Mouse (Mus musculus) hindbrain, embryonic 13.5 days (tissue): ENCODE results near the gene Gm609. TPM values are rescaled to one million over a fixed set of nuclear protein-coding genes. Genes with fewer than 3 reads are reported as not detected.
"Not testable (repeated sequence)": the region's sequence is repeated elsewhere in the genome, so short reads cannot be mapped to it uniquely, and the experiment has no call there.

Source experiments
- ATAC-seq: fragments of 200-750 bp; cut with Nextera tagmentation; 2 replicates; pipeline ENCODE4 v1.8.0; 2017; ENCODE audit warnings: moderate TSS enrichment; ENCODE audit not compliant: low FRiP score
- H3K27ac ChIP-seq: fragments of 300-500 bp; sonication (generic); 2 replicates; pipeline ENCODE4 v1.5.1; 2015; ENCODE audit warnings: inconsistent platforms, mild to moderate bottlenecking, moderate library complexity
- H3K27me3 ChIP-seq: fragments of 300-500 bp; sonication (generic); 2 replicates; pipeline ENCODE4 v1.6.1; 2015; ENCODE audit warnings: mild to moderate bottlenecking, inconsistent platforms
- H3K36me3 ChIP-seq: fragments of 300-500 bp; sonication (generic); 2 replicates; pipeline ENCODE4 v1.6.1; 2015; ENCODE audit warnings: mild to moderate bottlenecking, inconsistent platforms
- H3K4me1 ChIP-seq: fragments of 300-500 bp; sonication (generic); replicated peaks from 2 replicates; pipeline ENCODE4 v1.6.1; 2015; ENCODE audit warnings: inconsistent platforms
- H3K4me2 ChIP-seq: fragments of 300-500 bp; sonication (generic); 2 replicates; pipeline ENCODE4 v1.6.1; 2015; ENCODE audit warnings: inconsistent platforms, mild to moderate bottlenecking, moderate library complexity
- H3K4me3 ChIP-seq: fragments of 300-500 bp; sonication (generic); 2 replicates; pipeline ENCODE4 v1.5.1; 2015; ENCODE audit warnings: mild to moderate bottlenecking, inconsistent platforms
- H3K9ac ChIP-seq: fragments of 300-500 bp; sonication (generic); 2 replicates; pipeline ENCODE4 v1.6.1; 2015; ENCODE audit warnings: mild to moderate bottlenecking, inconsistent platforms
- H3K9me3 ChIP-seq: fragments of 300-500 bp; sonication (generic); 2 replicates; pipeline ENCODE4 v1.6.1; 2016; ENCODE audit warnings: inconsistent platforms
- WGBS: fragments of 180-500 bp; shearing (Covaris S2); methylation state at CpG from one replicate; pipeline ENCODE4 v1.1.7; 2015; 5-methylcytosine and 5-hydroxymethylcytosine counted together
- polyA plus RNA-seq: library from polyadenylated mRNA; unstranded; fragments of >200 nt; fragmentation: Nextera tagmentation; extraction: Ambion mirVana; gene quantifications from 2 replicates; pipeline ENCODE4 v1.2.1, GENCODE M21; 2015

Gene Gm609
- not detected in 2 replicates for polyA plus RNA-seq

GRCm38 (mm10) chr16:45492927-45493326 is at the start of gene Gm609:
Gm609 (minus strand) TSS chr16:45492969.
- no peaks in the 10 kb centered on the region for H3K27me3 ChIP-seq
- no peaks in the 10 kb centered on the region for H3K4me1 ChIP-seq
- no peak within 1 kb of the TSS for H3K4me2 ChIP-seq
- no peak within 1 kb of the TSS for H3K4me3 ChIP-seq
- no peaks in the 10 kb centered on the region for H3K9me3 ChIP-seq
- no peaks in the 10 kb centered on the region for H3K36me3 ChIP-seq
- H3K27ac ChIP-seq: no peak within 1 kb of the TSS
- WGBS: 75% methylated on average over 5 of the region's 5 CpGs
- H3K9ac ChIP-seq: no peak within 1 kb of the TSS
- no peak for ATAC-seq

GRCm38 (mm10) chr16:45542108-45542507 is 49.3 kb upstream of the Gm609 start:
- H3K4me3 ChIP-seq: no peak overlapping the region
- no peaks in the 10 kb centered on the region for H3K36me3 ChIP-seq
- H3K4me1 ChIP-seq: no peaks in the 10 kb centered on the region
- no peak for ATAC-seq
- H3K27ac ChIP-seq: no peak overlapping the region
- no peaks in the 10 kb centered on the region for H3K27me3 ChIP-seq
- no peaks in the 10 kb centered on the region for H3K9me3 ChIP-seq
- no peak overlapping the region for H3K4me2 ChIP-seq
- no peak overlapping the region for H3K9ac ChIP-seq

- H3K4me1 ChIP-seq, H3K27me3 ChIP-seq, ATAC-seq, H3K36me3 ChIP-seq, H3K9ac ChIP-seq, H3K4me3 ChIP-seq, H3K9me3 ChIP-seq, H3K27ac ChIP-seq, H3K4me2 ChIP-seq: not testable (repeated sequence)
- 93% methylated on average over 1 of the region's 1 CpGs for WGBS
Measured at GRCm38 (mm10) chr16:45538342-45538741, 45.6 kb upstream of the Gm609 start.

- Histone ChIP-seq H3K27ac (no peak within 1 kb of the TSS), H3K4me1 (no peaks in the 10 kb centered on the region), H3K4me2 (no peak within 1 kb of the TSS), H3K27me3 (no peaks in the 10 kb centered on the region), H3K4me3 (no peak within 1 kb of the TSS), H3K36me3 (no peaks in the 10 kb centered on the region), H3K9ac (no peak within 1 kb of the TSS), H3K9me3 (no peaks in the 10 kb centered on the region)
- no peak for ATAC-seq
- WGBS: 91% methylated on average over 5 of the region's 5 CpGs
Measured at GRCm38 (mm10) chr16:45535009-45535408, 42.2 kb upstream of the Gm609 start, which contains the start of gene Slc9c1. Slc9c1 (plus strand) TSS chr16:45535309.

- Histone ChIP-seq H3K27ac (no peak within 1 kb of the TSS), H3K27me3 (no peaks in the 10 kb centered on the region), H3K9ac (no peak within 1 kb of the TSS), H3K36me3 (no peaks in the 10 kb centered on the region), H3K4me3 (no peak within 1 kb of the TSS), H3K4me1 (no peaks in the 10 kb centered on the region), H3K9me3 (no peaks in the 10 kb centered on the region), H3K4me2 (no peak within 1 kb of the TSS)
- no peak for ATAC-seq
- 86% methylated on average over 4 of the region's 4 CpGs for WGBS
Measured at GRCm38 (mm10) chr16:45531950-45532349, 39.2 kb upstream of the Gm609 start, which contains the start of gene Gm17783. Gm17783 (minus strand) TSS chr16:45532050.

GRCm38 (mm10) chr16:45525551-45525950 is 32.8 kb upstream of the Gm609 start:
- no peak overlapping the region for H3K27ac ChIP-seq
- no peaks in the 10 kb centered on the region for H3K36me3 ChIP-seq
- no peaks in the 10 kb centered on the region for H3K27me3 ChIP-seq
- no peak overlapping the region for H3K4me3 ChIP-seq
- no peak overlapping the region for H3K4me2 ChIP-seq
- no peak for ATAC-seq
- no peaks in the 10 kb centered on the region for H3K9me3 ChIP-seq
- H3K4me1 ChIP-seq: no peaks in the 10 kb centered on the region
- 86% methylated on average over 5 of the region's 5 CpGs for WGBS
- H3K9ac ChIP-seq: no peak overlapping the region

- no peak for ATAC-seq
- Histone ChIP-seq H3K4me2 (no peak overlapping the region), H3K36me3 (no peaks in the 10 kb centered on the region), H3K4me3 (no peak overlapping the region), H3K9me3 (no peaks in the 10 kb centered on the region), H3K4me1 (no peaks in the 10 kb centered on the region), H3K9ac (no peak overlapping the region), H3K27ac (no peak overlapping the region), H3K27me3 (no peaks in the 10 kb centered on the region)
- WGBS: 74% methylated on average over 1 of the region's 1 CpGs
Measured at GRCm38 (mm10) chr16:45495326-45495725, 2.6 kb upstream of the Gm609 start.

GRCm38 (mm10) chr16:45476991-45477390 is 15.8 kb downstream of the Gm609 start:
- Histone ChIP-seq H3K27ac (no peak overlapping the region), H3K36me3 (no peaks in the 10 kb centered on the region), H3K9me3 (no peaks in the 10 kb centered on the region), H3K4me3 (no peak overlapping the region), H3K4me2 (no peak overlapping the region), H3K9ac (no peak overlapping the region), H3K4me1 (no peaks in the 10 kb centered on the region), H3K27me3 (no peaks in the 10 kb centered on the region)
- ATAC-seq: no peak

GRCm38 (mm10) chr16:45471836-45472235 is 20.9 kb downstream of the Gm609 start:
- not testable (repeated sequence) for H3K9ac ChIP-seq, ATAC-seq, H3K4me2 ChIP-seq, H3K9me3 ChIP-seq, H3K27me3 ChIP-seq, H3K4me1 ChIP-seq, H3K27ac ChIP-seq, H3K4me3 ChIP-seq, H3K36me3 ChIP-seq
- 86% methylated on average over 3 of the region's 3 CpGs for WGBS

GRCm38 (mm10) chr16:45454762-45455161 is 38.0 kb downstream of the Gm609 start:
- Histone ChIP-seq H3K4me1 (no peaks in the 10 kb centered on the region), H3K9ac (no peak overlapping the region), H3K36me3 (no peaks in the 10 kb centered on the region), H3K27me3 (no peaks in the 10 kb centered on the region), H3K27ac (no peak overlapping the region), H3K4me2 (no peak overlapping the region), H3K9me3 (no peaks in the 10 kb centered on the region), H3K4me3 (no peak overlapping the region)
- no peak for ATAC-seq

- H3K9me3 ChIP-seq: no peaks in the 10 kb centered on the region
- no peak overlapping the region for H3K4me3 ChIP-seq
- no peak for ATAC-seq
- H3K27ac ChIP-seq: no peak overlapping the region
- H3K36me3 ChIP-seq: no peaks in the 10 kb centered on the region
- 89% methylated on average over 1 of the region's 1 CpGs for WGBS
- H3K4me1 ChIP-seq: no peaks in the 10 kb centered on the region
- H3K27me3 ChIP-seq: no peaks in the 10 kb centered on the region
- H3K9ac ChIP-seq: no peak overlapping the region
- H3K4me2 ChIP-seq: no peak overlapping the region
Measured at GRCm38 (mm10) chr16:45437230-45437739, 55.5 kb downstream of the Gm609 start.

GRCm38 (mm10) chr16:45435591-45435990 is 57.2 kb downstream of the Gm609 start:
- no peak overlapping the region for H3K9ac ChIP-seq
- no peak overlapping the region for H3K27ac ChIP-seq
- no peaks in the 10 kb centered on the region for H3K4me1 ChIP-seq
- ATAC-seq: no peak
- H3K9me3 ChIP-seq: no peaks in the 10 kb centered on the region
- no peak overlapping the region for H3K4me3 ChIP-seq
- H3K4me2 ChIP-seq: no peak overlapping the region
- H3K27me3 ChIP-seq: no peaks in the 10 kb centered on the region
- H3K36me3 ChIP-seq: no peaks in the 10 kb centered on the region

- Histone ChIP-seq H3K4me2 (no peak overlapping the region), H3K4me3 (no peak overlapping the region), H3K4me1 (no peaks in the 10 kb centered on the region), H3K27ac (no peak overlapping the region), H3K9me3 (no peaks in the 10 kb centered on the region), H3K9ac (no peak overlapping the region), H3K36me3 (no peaks in the 10 kb centered on the region), H3K27me3 (no peaks in the 10 kb centered on the region)
- no peak for ATAC-seq
- WGBS: 90% methylated on average over 9 of the region's 9 CpGs
Measured at GRCm38 (mm10) chr16:45427651-45428050, 65.1 kb downstream of the Gm609 start.

- Histone ChIP-seq H3K9ac (no peak overlapping the region), H3K4me2 (no peak overlapping the region), H3K9me3 (no peaks in the 10 kb centered on the region), H3K27me3 (no peaks in the 10 kb centered on the region), H3K4me3 (no peak overlapping the region), H3K4me1 (no peaks in the 10 kb centered on the region), H3K27ac (no peak overlapping the region), H3K36me3 (no peaks in the 10 kb centered on the region)
- ATAC-seq: no peak
Measured at GRCm38 (mm10) chr16:45413497-45413896, 79.3 kb downstream of the Gm609 start.
